Mouse (Mus musculus): ENCODE measurements around the gene 1500011B03Rik.

DNA sequence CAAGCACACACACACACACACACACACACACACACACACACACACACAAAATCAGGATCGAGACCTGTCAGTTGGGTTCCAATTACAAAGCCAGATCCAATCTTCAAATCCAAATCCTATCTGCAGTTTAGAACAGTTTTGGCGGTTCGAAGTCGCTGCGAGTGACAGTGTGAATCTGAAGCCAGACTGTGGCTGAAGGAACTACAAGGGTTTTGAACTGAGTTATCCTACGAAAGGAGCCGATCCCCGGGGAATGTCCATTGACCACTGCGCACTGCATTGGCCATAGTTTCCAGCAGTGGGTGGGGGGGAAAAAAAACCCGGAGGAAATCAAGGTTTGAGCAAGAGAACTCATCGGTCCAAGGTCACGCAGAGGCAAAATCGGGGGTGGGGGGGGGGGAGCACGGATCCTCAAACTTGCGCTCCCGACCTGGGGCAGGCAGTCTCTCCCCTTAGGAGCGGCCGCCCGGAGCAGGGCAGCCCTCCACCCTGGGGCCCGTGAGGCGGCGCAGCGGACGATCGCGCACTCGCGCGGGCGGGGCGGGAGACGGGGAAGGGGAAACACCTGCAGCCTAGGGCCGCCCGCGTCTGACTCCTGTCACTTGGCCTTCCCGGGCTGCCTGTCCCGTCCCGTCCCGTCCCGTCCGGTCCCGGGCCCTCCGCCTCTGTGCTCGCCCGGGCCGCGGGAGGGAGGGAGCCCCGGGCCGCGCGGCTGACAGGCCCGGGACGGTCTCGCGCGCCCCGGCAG, 50.6 kb downstream of the 1500011B03Rik start:
- no peak for TF ChIP-seq CTCF (IDR thresholded peaks at IDR 0.05; ENCODE audit: low read depth)
- TF ChIP-seq EP300 (IDR thresholded peaks at IDR 0.05; ENCODE audit: low read depth): no peak

Measured in heart, postnatal 0 days (tissue).